Mouse (Mus musculus): ENCODE results near the gene Cxcl10. TPM values are rescaled to one million over a fixed set of nuclear protein-coding genes. Genes with fewer than 3 reads are reported as not detected.

Cxcl10 gene
- polyA plus RNA-seq, 1 experiment from 2014 or later = 0.43 TPM

DNA sequence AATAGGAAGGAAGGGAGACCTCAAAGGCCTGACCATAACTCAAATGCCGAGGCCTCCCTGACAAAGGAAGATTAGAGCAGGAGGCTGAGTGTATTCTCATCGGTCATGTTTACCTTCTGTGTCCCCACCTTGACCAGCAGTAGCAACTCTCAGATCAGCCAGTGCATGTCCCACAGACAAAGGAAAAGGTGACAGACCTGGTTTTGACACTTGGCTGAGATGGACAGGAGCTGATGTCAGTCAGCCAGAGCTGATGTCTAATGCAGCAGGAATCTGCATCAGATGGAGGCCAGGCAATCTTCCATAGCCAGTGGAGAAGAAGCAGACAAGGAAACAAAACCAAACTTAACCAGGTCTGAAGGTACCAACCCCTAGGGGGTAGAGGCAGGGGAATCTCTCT is 23.9 kb upstream of the Cxcl10 start:
- Histone ChIP-seq H3K4me2 (ENCODE audit: low read length) (no peak overlapping the region), H3K27me3 (replicated peaks; ENCODE audit: control insufficient read depth, insufficient read depth, low read length) (no peaks in the 10 kb centered on the region), H3K36me3 (ENCODE audit: control insufficient read depth, insufficient read depth, low read length) (no peaks in the 10 kb centered on the region), H3K27ac (ENCODE audit: low read depth, low read length) (no peak overlapping the region), H3K9me3 (ENCODE audit: control insufficient read depth, low read length) (no peaks in the 10 kb centered on the region), H3K9ac (ENCODE audit: low read depth, low read length) (no peak overlapping the region), H3K4me1 (ENCODE audit: control insufficient read depth, insufficient read depth, low read depth, low read length) (no peaks in the 10 kb centered on the region), H3K4me3 (ENCODE audit: low read length) (no peak overlapping the region)
- no peak for ATAC-seq
- 83% methylated on average over 2 of the region's 2 CpGs for WGBS

DNA sequence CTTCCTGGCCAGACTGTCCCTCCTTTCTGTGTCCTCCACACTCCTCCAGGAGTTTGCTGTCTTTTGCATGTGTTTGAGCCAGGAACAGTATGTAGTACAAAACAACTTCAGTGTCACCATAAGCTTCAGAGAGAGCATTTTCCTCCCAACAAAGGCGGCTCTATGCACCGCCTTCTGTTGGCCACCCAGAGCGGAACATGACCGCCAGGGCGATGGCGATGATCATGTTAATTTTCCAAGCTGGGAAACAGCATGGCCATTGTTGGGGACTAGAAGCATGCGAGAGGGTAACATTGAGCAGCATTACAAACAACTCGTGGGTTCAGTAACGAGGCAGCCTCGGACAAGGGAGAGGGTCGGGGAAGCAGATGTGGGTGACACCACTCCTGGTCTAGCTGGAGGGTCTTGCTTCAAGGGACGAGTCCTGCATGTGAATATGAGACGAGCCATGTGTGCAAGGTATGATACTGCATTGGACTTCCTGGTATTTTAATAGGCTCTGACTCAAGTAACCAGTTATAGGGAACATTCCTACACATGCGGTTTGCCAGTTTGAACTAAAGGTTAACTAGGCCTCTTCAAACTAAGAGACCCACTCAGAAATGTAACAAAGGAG is 22.8 kb upstream of the Cxcl10 start:
- ATAC-seq = peak; percentile 60
- 64% methylated on average over 14 of the region's 14 CpGs for WGBS
- H3K4me1 ChIP-seq (ENCODE audit: control insufficient read depth, insufficient read depth, low read depth, low read length) = no peaks in the 10 kb centered on the region

DNA sequence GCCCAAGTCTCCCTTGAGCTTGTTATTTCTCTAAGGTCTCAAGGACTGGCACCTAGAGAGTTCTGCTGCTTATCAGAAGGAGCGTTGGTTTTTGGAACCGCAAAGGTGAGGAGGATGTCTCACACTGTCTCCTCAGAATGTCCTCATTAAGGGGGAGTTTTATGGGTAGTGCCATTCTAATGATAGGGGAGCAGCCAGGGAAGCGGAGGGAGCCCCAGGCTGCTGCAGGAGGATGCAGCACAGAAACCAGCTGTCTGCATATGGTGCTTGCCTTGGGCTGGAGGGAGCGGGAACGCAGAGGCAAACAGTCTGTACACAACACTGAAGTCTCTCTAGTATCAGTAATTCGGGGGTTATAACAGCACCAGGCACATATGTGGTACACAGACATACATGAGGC is 22.2 kb upstream of the Cxcl10 start:
- WGBS = 66% methylated on average over 6 of the region's 6 CpGs
- Histone ChIP-seq H3K9ac (ENCODE audit: low read depth, low read length) (no peak overlapping the region), H3K27ac (ENCODE audit: low read depth, low read length) (no peak overlapping the region), H3K4me1 (ENCODE audit: control insufficient read depth, insufficient read depth, low read depth, low read length) (no peaks in the 10 kb centered on the region), H3K4me2 (ENCODE audit: low read length) (no peak overlapping the region), H3K9me3 (ENCODE audit: control insufficient read depth, low read length) (no peaks in the 10 kb centered on the region), H3K4me3 (ENCODE audit: low read length) (no peak overlapping the region), H3K27me3 (replicated peaks; ENCODE audit: control insufficient read depth, insufficient read depth, low read length) (no peaks in the 10 kb centered on the region), H3K36me3 (ENCODE audit: control insufficient read depth, insufficient read depth, low read length) (no peaks in the 10 kb centered on the region)
- ATAC-seq = peak; percentile 28; the same call in 1 of the 2 replicates

More for the DNA sequence above, 22.8 kb upstream of the Cxcl10 start:
- no peak overlapping the region for H3K27ac ChIP-seq (ENCODE audit: low read depth, low read length)
- no peaks in the 10 kb centered on the region for H3K36me3 ChIP-seq (ENCODE audit: control insufficient read depth, insufficient read depth, low read length)
- no peaks in the 10 kb centered on the region for H3K27me3 ChIP-seq (replicated peaks; ENCODE audit: control insufficient read depth, insufficient read depth, low read length)
- H3K4me2 ChIP-seq (ENCODE audit: low read length) = no peak overlapping the region
- H3K4me3 ChIP-seq (ENCODE audit: low read length) = no peak overlapping the region
- H3K9me3 ChIP-seq (ENCODE audit: control insufficient read depth, low read length) = no peaks in the 10 kb centered on the region
- H3K9ac ChIP-seq (ENCODE audit: low read depth, low read length) = no peak overlapping the region

DNA sequence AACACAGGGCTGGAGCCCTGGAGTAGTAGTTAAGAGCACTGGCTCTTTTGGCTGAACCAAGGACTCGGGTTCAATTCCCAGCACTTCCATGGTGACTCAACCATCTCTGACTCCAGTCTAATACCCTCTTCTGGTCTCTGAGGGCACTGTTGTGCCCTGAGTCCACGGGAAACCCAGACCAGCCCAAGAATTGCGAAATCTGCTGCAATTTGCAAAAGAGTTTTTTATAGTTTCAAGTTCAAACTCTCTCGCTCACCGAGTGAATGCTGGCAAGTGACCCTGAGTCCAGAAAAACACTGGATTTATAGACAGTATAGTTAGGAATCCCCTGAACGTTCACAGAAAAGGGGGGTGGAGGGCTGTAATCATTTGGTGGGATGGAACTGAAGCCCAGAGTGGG is 21.7 kb upstream of the Cxcl10 start:
- H3K36me3 ChIP-seq (ENCODE audit: control insufficient read depth, insufficient read depth, low read length) = no peaks in the 10 kb centered on the region
- no peak overlapping the region for H3K4me2 ChIP-seq (ENCODE audit: low read length)
- no peak overlapping the region for H3K27ac ChIP-seq (ENCODE audit: low read depth, low read length)
- H3K27me3 ChIP-seq (replicated peaks; ENCODE audit: control insufficient read depth, insufficient read depth, low read length) = no peaks in the 10 kb centered on the region
- no peak overlapping the region for H3K9ac ChIP-seq (ENCODE audit: low read depth, low read length)
- no peaks in the 10 kb centered on the region for H3K4me1 ChIP-seq (ENCODE audit: control insufficient read depth, insufficient read depth, low read depth, low read length)
- ATAC-seq = no peak
- H3K9me3 ChIP-seq (ENCODE audit: control insufficient read depth, low read length) = no peaks in the 10 kb centered on the region
- 84% methylated on average over 6 of the region's 6 CpGs for WGBS
- H3K4me3 ChIP-seq (ENCODE audit: low read length) = no peak overlapping the region

DNA sequence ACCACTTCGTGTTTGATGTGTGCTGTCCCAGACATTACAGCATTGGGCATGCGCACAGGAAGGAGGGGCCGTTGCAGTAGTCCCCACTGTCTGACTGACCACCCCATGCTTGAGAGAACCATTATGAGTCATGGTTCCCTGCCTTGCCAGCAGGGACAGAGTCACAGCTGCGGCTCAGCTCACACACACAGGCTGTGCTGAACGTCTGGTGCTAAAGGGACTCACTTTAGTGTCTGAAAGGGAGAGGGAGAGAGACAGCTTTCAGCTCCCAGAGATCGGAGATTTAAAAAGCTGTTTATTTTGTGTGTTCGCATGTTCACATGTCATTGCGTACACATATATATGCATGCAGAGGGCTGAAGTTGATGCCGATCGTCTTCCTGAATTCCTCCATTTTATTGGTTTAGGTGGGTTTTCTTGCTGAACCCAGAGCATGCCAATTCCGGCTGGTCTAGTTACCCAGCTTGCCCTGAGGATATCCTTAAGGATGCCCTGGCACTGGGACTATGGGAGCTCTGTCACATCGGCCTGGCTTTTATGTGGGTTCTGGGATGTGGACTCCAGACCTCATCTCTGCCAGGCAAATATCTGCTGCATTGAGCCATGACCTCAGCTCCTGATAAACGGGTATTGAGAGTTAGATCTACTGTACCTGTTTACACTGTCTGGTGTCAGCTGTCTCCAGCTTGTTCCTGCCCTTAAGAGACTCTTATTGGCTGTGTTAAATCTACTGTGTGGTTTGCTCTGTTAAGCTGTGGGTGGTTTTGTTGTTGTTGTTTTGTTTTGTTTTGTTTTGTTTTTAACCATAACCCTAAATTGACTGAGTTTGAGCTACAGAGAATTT is 20.7 kb upstream of the Cxcl10 start:
- H3K9ac ChIP-seq (ENCODE audit: low read depth, low read length) = no peak overlapping the region
- no peaks in the 10 kb centered on the region for H3K9me3 ChIP-seq (ENCODE audit: control insufficient read depth, low read length)
- no peak overlapping the region for H3K4me2 ChIP-seq (ENCODE audit: low read length)
- 54% methylated on average over 13 of the region's 13 CpGs for WGBS
- no peak overlapping the region for H3K27ac ChIP-seq (ENCODE audit: low read depth, low read length)
- H3K4me3 ChIP-seq (ENCODE audit: low read length) = no peak overlapping the region
- ATAC-seq = peak; percentile 91
- no peaks in the 10 kb centered on the region for H3K4me1 ChIP-seq (ENCODE audit: control insufficient read depth, insufficient read depth, low read depth, low read length)
- no peaks in the 10 kb centered on the region for H3K27me3 ChIP-seq (replicated peaks; ENCODE audit: control insufficient read depth, insufficient read depth, low read length)
- no peaks in the 10 kb centered on the region for H3K36me3 ChIP-seq (ENCODE audit: control insufficient read depth, insufficient read depth, low read length)

DNA sequence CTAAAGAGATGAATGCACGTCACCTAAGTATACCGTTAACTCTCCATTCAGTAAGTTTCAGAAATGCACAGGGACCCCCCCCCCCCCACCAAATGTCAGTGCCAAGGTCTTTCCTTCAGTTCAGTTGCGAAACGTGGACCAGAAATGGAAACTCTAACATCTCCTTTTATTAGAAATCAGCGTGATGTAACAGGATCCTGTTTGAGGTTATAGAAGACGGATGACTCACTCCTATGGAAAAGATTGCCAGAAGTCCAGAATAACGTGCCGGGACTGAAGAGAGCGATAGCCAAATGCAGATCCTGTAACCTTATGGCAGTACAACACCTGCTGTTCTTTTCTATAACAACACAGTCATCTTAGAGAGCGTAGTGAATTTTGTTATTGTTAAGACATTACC is 19.7 kb upstream of the Cxcl10 start:
- no peaks in the 10 kb centered on the region for H3K27me3 ChIP-seq (replicated peaks; ENCODE audit: control insufficient read depth, insufficient read depth, low read length)
- WGBS = 68% methylated on average over 10 of the region's 10 CpGs
- ATAC-seq = no peak

DNA sequence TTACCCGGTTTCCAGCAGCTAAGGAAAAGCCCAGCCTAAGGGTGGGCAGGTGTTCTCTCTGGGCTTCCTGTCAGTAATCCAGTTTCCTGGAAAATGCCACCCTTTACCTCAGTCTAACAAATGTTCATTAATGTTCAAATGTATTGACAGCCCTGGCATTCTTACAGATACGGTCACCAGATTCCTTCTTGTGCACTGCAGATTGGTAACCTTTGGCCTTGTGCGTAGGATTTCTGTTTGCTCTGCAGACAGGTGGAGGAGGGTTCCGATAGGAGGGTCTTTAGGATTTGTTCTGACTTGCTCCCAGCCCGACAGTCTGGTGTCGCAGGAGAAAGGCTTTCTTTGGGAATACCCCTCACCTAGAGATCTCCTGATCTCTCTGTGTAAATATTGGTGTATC is 17.9 kb upstream of the Cxcl10 start:
- Histone ChIP-seq H3K4me3 (ENCODE audit: low read length) (no peak overlapping the region), H3K36me3 (ENCODE audit: control insufficient read depth, insufficient read depth, low read length) (no peaks in the 10 kb centered on the region), H3K4me2 (ENCODE audit: low read length) (no peak overlapping the region), H3K9me3 (ENCODE audit: control insufficient read depth, low read length) (no peaks in the 10 kb centered on the region), H3K9ac (ENCODE audit: low read depth, low read length) (no peak overlapping the region), H3K4me1 (ENCODE audit: control insufficient read depth, insufficient read depth, low read depth, low read length) (no peaks in the 10 kb centered on the region), H3K27me3 (replicated peaks; ENCODE audit: control insufficient read depth, insufficient read depth, low read length) (no peaks in the 10 kb centered on the region), H3K27ac (ENCODE audit: low read depth, low read length) (no peak overlapping the region)
- WGBS = 83% methylated on average over 6 of the region's 6 CpGs
- no peak for ATAC-seq

More for the DNA sequence above, 19.7 kb upstream of the Cxcl10 start:
- H3K4me2 ChIP-seq (ENCODE audit: low read length) = no peak overlapping the region
- no peak overlapping the region for H3K9ac ChIP-seq (ENCODE audit: low read depth, low read length)
- H3K4me1 ChIP-seq (ENCODE audit: control insufficient read depth, insufficient read depth, low read depth, low read length) = no peaks in the 10 kb centered on the region
- H3K4me3 ChIP-seq (ENCODE audit: low read length) = no peak overlapping the region
- H3K9me3 ChIP-seq (ENCODE audit: control insufficient read depth, low read length) = no peaks in the 10 kb centered on the region
- no peak overlapping the region for H3K27ac ChIP-seq (ENCODE audit: low read depth, low read length)
- no peaks in the 10 kb centered on the region for H3K36me3 ChIP-seq (ENCODE audit: control insufficient read depth, insufficient read depth, low read length)

DNA sequence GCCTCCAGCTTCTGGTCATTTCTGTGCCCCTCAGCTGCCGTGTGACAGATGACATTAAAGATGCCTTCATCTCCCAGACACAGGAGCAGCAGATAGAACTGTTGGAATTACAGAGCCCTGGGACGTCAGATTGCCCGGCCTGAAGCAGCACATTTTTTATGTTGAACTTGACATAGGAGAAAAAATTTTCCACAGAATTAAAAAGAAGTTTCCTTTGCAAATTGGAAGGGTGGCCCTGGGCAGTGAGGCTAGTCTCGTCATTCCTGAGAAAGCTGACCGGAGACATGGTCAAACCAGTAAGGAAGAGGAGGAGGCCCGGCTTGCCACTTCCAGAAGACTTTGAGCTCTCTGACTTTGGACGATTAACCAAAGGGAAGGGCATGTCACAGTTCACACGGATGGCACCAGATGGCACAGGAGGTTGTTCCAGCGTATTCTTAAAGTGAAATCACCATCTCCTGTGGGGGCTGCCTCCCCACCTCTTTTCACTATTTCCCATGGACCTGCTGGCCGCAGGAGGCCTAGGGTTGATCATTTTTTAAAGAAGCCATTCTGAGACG is 16.5 kb upstream of the Cxcl10 start:
- Histone ChIP-seq H3K36me3 (ENCODE audit: control insufficient read depth, insufficient read depth, low read length) (no peaks in the 10 kb centered on the region), H3K9ac (ENCODE audit: low read depth, low read length) (no peak overlapping the region), H3K4me3 (ENCODE audit: low read length) (no peak overlapping the region), H3K9me3 (ENCODE audit: control insufficient read depth, low read length) (no peaks in the 10 kb centered on the region), H3K4me1 (ENCODE audit: control insufficient read depth, insufficient read depth, low read depth, low read length) (no peaks in the 10 kb centered on the region), H3K27ac (ENCODE audit: low read depth, low read length) (no peak overlapping the region), H3K4me2 (ENCODE audit: low read length) (no peak overlapping the region), H3K27me3 (replicated peaks; ENCODE audit: control insufficient read depth, insufficient read depth, low read length) (no peaks in the 10 kb centered on the region)
- WGBS = 74% methylated on average over 11 of the region's 11 CpGs
- ATAC-seq = no peak

DNA sequence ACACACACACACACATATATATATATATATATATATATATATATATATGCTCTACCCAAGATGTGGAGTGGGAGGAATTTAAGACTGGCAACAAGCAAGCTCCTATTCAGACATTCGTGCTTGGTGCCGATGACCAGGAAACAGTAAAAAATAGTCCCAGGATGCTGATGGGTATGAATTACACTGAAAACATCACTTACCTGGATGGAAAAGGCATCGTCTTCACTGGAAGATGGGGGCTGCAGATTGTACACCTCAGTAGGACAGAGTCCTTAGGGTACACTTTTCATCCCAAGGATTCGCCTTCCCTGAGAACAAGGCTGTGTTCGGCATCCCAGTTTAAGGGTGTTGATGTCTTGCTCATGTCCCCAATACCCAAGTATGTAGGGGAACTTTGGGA is 15.3 kb upstream of the Cxcl10 start:
- H3K27ac ChIP-seq (ENCODE audit: low read depth, low read length) = no peak overlapping the region
- H3K4me1 ChIP-seq (ENCODE audit: control insufficient read depth, insufficient read depth, low read depth, low read length) = no peaks in the 10 kb centered on the region
- WGBS = 95% methylated on average over 5 of the region's 5 CpGs
- no peak overlapping the region for H3K9ac ChIP-seq (ENCODE audit: low read depth, low read length)
- ATAC-seq = no peak
- no peaks in the 10 kb centered on the region for H3K27me3 ChIP-seq (replicated peaks; ENCODE audit: control insufficient read depth, insufficient read depth, low read length)
- H3K9me3 ChIP-seq (ENCODE audit: control insufficient read depth, low read length) = no peaks in the 10 kb centered on the region
- no peaks in the 10 kb centered on the region for H3K36me3 ChIP-seq (ENCODE audit: control insufficient read depth, insufficient read depth, low read length)
- H3K4me3 ChIP-seq (ENCODE audit: low read length) = no peak overlapping the region
- H3K4me2 ChIP-seq (ENCODE audit: low read length) = no peak overlapping the region

Measured in hindbrain, embryonic 16.5 days (tissue).